ENCODE assay signal across 8 mouse cellular contexts in genomic region chr11:100295308-100295707, GRCm38 (mm10). TPM values are rescaled to one million over a fixed set of nuclear protein-coding genes. Genes with fewer than 3 reads are reported as not detected.
A peak's percentile ranks its signal among the peaks of the same experiment; 100 is the strongest.
DNase-seq lines count a peak whose midpoint lies in the region; ATAC-seq and TF ChIP-seq lines count a peak whose summit lies in the region.

No protein-coding gene starts in this region.

- H3K27ac ChIP-seq in heart, adult 2 months = no peak overlapping the region
- no peak overlapping the region for H3K27ac ChIP-seq in liver, embryonic 13.5 days
- no peak overlapping the region for H3K27ac ChIP-seq in neural tube, embryonic 11.5 days (ENCODE audit: low read depth, low read length)
- no peak overlapping the region for H3K27ac ChIP-seq in stomach, embryonic 14.5 days (ENCODE audit: low read length)

- H3K9ac ChIP-seq in heart, adult 2 months (ENCODE audit: low read depth, low read length) = no peak overlapping the region
- no peak overlapping the region for H3K9ac ChIP-seq in liver, embryonic 13.5 days
- no peak overlapping the region for H3K9ac ChIP-seq in neural tube, embryonic 11.5 days (ENCODE audit: low read length)
- no peak overlapping the region for H3K9ac ChIP-seq in stomach, embryonic 14.5 days (replicated peaks; ENCODE audit: low read depth, low read length)

- H3K27me3 ChIP-seq in heart, adult 2 months (ENCODE audit: control insufficient read depth, insufficient read depth, low read length) = no peaks in the 10 kb centered on the region
- H3K27me3 ChIP-seq in liver, embryonic 13.5 days = no peaks in the 10 kb centered on the region
- H3K27me3 ChIP-seq in neural tube, embryonic 11.5 days (ENCODE audit: control insufficient read depth, insufficient read depth, low read length) = no peaks in the 10 kb centered on the region
- no peaks in the 10 kb centered on the region for H3K27me3 ChIP-seq in stomach, embryonic 14.5 days (ENCODE audit: control insufficient read depth, insufficient read depth, low read length)

- DNase-seq in 416B (ENCODE audit: low read depth) = peak; percentile 78
- peak; percentile 91 for DNase-seq in adrenal gland, postnatal 10 days
- DNase-seq in embryo, embryonic 9.5 days (ENCODE audit: extremely low spot score) = peak; percentile 85
- peak; percentile 71 to 86 for DNase-seq in heart, adult 2 months
- peak; percentile 76 for DNase-seq in kidney, adult 9 months
- peak; percentile 67 for DNase-seq in liver, embryonic 13.5 days
- peak; percentile 90 for DNase-seq in neural tube, embryonic 11.5 days (ENCODE audit: low spot score)

- 7% methylated on average over 10 of the region's 10 CpGs for WGBS in heart, adult 2 months
- WGBS in liver, embryonic 13.5 days (ENCODE audit: insufficient replicate concordance) = 6% methylated on average over 10 of the region's 10 CpGs
- 8% methylated on average over 10 of the region's 10 CpGs for WGBS in neural tube, embryonic 11.5 days
- 4% methylated on average over 10 of the region's 10 CpGs for WGBS in stomach, embryonic 14.5 days

- TF ChIP-seq POLR2A in heart, adult 2 months (IDR thresholded peaks at IDR 0.05; ENCODE audit: insufficient read depth, low read depth, low read length) = no peak

- no peaks in the 10 kb centered on the region for H3K9me3 ChIP-seq in liver, embryonic 13.5 days (replicated peaks)
- H3K9me3 ChIP-seq in neural tube, embryonic 11.5 days (ENCODE audit: control insufficient read depth, low read length) = no peaks in the 10 kb centered on the region
- H3K9me3 ChIP-seq in stomach, embryonic 14.5 days (ENCODE audit: control insufficient read depth, low read depth, low read length) = no peaks in the 10 kb centered on the region

- H3K79me2 ChIP-seq in heart, adult 2 months (replicated peaks; ENCODE audit: control insufficient read depth, insufficient read depth, low read length) = no peaks in the 10 kb centered on the region

- peak; percentile 25; the same call in 1 of the 2 replicates for ATAC-seq in liver, embryonic 13.5 days (ENCODE audit: low read depth)
- ATAC-seq in neural tube, embryonic 11.5 days (ENCODE audit: insufficient read depth, low FRiP score, low TSS enrichment) = peak; percentile 21; the same call in 1 of the 2 replicates
- peak; percentile 39; the same call in 1 of the 2 replicates for ATAC-seq in stomach, embryonic 14.5 days (ENCODE audit: insufficient number of reproducible peaks, insufficient read depth, low FRiP score, low read depth)

- no peak overlapping the region for H3K4me2 ChIP-seq in liver, embryonic 13.5 days
- H3K4me2 ChIP-seq in neural tube, embryonic 11.5 days (ENCODE audit: low read depth) = no peak overlapping the region
- no peak overlapping the region for H3K4me2 ChIP-seq in stomach, embryonic 14.5 days (replicated peaks; ENCODE audit: low read depth, low read length)

- TF ChIP-seq EP300 in heart, adult 2 months (IDR thresholded peaks at IDR 0.05; ENCODE audit: insufficient read depth, low read depth, low read length) = peak; percentile 93

- H3K4me3 ChIP-seq in heart, adult 2 months = no peak overlapping the region
- H3K4me3 ChIP-seq in liver, embryonic 13.5 days (replicated peaks) = no peak overlapping the region
- no peak overlapping the region for H3K4me3 ChIP-seq in neural tube, embryonic 11.5 days (ENCODE audit: low read depth, low read length)
- H3K4me3 ChIP-seq in stomach, embryonic 14.5 days (ENCODE audit: low read depth, low read length) = no peak overlapping the region

- H3K36me3 ChIP-seq in heart, adult 2 months (ENCODE audit: control insufficient read depth, insufficient read depth, low read length) = no peaks in the 10 kb centered on the region
- H3K36me3 ChIP-seq in liver, embryonic 13.5 days = no peaks in the 10 kb centered on the region
- no peaks in the 10 kb centered on the region for H3K36me3 ChIP-seq in neural tube, embryonic 11.5 days (ENCODE audit: control insufficient read depth, insufficient read depth, low read length)
- no peaks in the 10 kb centered on the region for H3K36me3 ChIP-seq in stomach, embryonic 14.5 days (ENCODE audit: control insufficient read depth, insufficient read depth, low read length)

- no peaks in the 10 kb centered on the region; the same call in 1 of the 2 replicates for H3K4me1 ChIP-seq in heart, adult 2 months (ENCODE audit: control insufficient read depth, insufficient read depth, low read length)
- H3K4me1 ChIP-seq in liver, embryonic 13.5 days (replicated peaks) = peaks cover 5% of the 10 kb centered on the region
- H3K4me1 ChIP-seq in neural tube, embryonic 11.5 days (ENCODE audit: control insufficient read depth, insufficient read depth, low read length) = no peaks in the 10 kb centered on the region
- peaks cover 11% of the 10 kb centered on the region; the same call in 1 of the 2 replicates for H3K4me1 ChIP-seq in stomach, embryonic 14.5 days (ENCODE audit: control insufficient read depth, insufficient read depth, low read length)

- TF ChIP-seq CTCF in heart, adult 2 months (IDR thresholded peaks at IDR 0.05) = no peak; the same call in 1 of the 2 replicates

- intact Hi-C loops in heart, adult 2 months (cut with DNase I) = loop anchor here (5.0 kb wide), 1 partner anchor 833 kb away; no protein-coding TSS in a partner anchor

RNA-seq across cellular contexts. Expression of gene Eif1, which starts 24.4 kb away (rescaled TPM):
- 1,000 to 10,000 TPM in 1 of 2 experiments, 100 to 1,000 TPM in 1; 930 to 1,143 TPM for total RNA-seq in adrenal gland, postnatal 10 days (2021)
- 1,000 to 10,000 TPM; 1,735 to 2,054 TPM for total RNA-seq in heart, adult 2 months (2021)
- polyA plus RNA-seq in heart, adult 2 months (2012; rRNA removed) = 195 and 341 TPM in 2 replicates
- 1,883 and 1,943 TPM in 2 replicates for polyA plus RNA-seq in liver, embryonic 13.5 days (2015; fragmentation: Nextera tagmentation; extraction: Ambion mirVana)
- 1,679 and 1,757 TPM in 2 replicates for polyA plus RNA-seq in neural tube, embryonic 11.5 days (2014; fragmentation: Nextera tagmentation; extraction: Ambion mirVana)
- 2,030 and 2,105 TPM in 2 replicates for polyA plus RNA-seq in stomach, embryonic 14.5 days (2014; fragmentation: Nextera tagmentation; extraction: Ambion mirVana)

RNA-seq across cellular contexts. Expression of gene Krt42, which starts 25.6 kb away (rescaled TPM):
- not detected for total RNA-seq in adrenal gland, postnatal 10 days (2021)
- total RNA-seq in heart, adult 2 months (2021) = not detected
- polyA plus RNA-seq in heart, adult 2 months (2012; rRNA removed) = not detected in 2 replicates
- polyA plus RNA-seq in liver, embryonic 13.5 days (2015; fragmentation: Nextera tagmentation; extraction: Ambion mirVana) = not detected in 2 replicates
- polyA plus RNA-seq in neural tube, embryonic 11.5 days (2014; fragmentation: Nextera tagmentation; extraction: Ambion mirVana) = not detected in 2 replicates
- not detected in 2 replicates for polyA plus RNA-seq in stomach, embryonic 14.5 days (2014; fragmentation: Nextera tagmentation; extraction: Ambion mirVana)

RNA-seq across cellular contexts. Expression of gene Krt17, which starts 34.5 kb away (rescaled TPM):
- total RNA-seq in adrenal gland, postnatal 10 days (2021) = not detected
- total RNA-seq in heart, adult 2 months (2021) = not detected
- 0.61 TPM in 1 of 2 replicates, not detected in the other for polyA plus RNA-seq in heart, adult 2 months (2012; rRNA removed)
- polyA plus RNA-seq in liver, embryonic 13.5 days (2015; fragmentation: Nextera tagmentation; extraction: Ambion mirVana) = 0.41 and 0.62 TPM in 2 replicates
- polyA plus RNA-seq in neural tube, embryonic 11.5 days (2014; fragmentation: Nextera tagmentation; extraction: Ambion mirVana) = 0.88 and 1.1 TPM in 2 replicates
- 26.7 and 30.7 TPM in 2 replicates for polyA plus RNA-seq in stomach, embryonic 14.5 days (2014; fragmentation: Nextera tagmentation; extraction: Ambion mirVana)

RNA-seq across cellular contexts. Expression of gene Gast, which starts 38.9 kb away (rescaled TPM):
- total RNA-seq in adrenal gland, postnatal 10 days (2021) = not detected
- not detected for total RNA-seq in heart, adult 2 months (2021)
- polyA plus RNA-seq in heart, adult 2 months (2012; rRNA removed) = not detected in 2 replicates
- not detected in 2 replicates for polyA plus RNA-seq in liver, embryonic 13.5 days (2015; fragmentation: Nextera tagmentation; extraction: Ambion mirVana)
- polyA plus RNA-seq in neural tube, embryonic 11.5 days (2014; fragmentation: Nextera tagmentation; extraction: Ambion mirVana) = not detected in 2 replicates
- polyA plus RNA-seq in stomach, embryonic 14.5 days (2014; fragmentation: Nextera tagmentation; extraction: Ambion mirVana) = 6.9 and 13.2 TPM in 2 replicates

RNA-seq across cellular contexts. Expression of gene Krt16, which starts 46.6 kb away (rescaled TPM):
- total RNA-seq in adrenal gland, postnatal 10 days (2021) = not detected
- not detected for total RNA-seq in heart, adult 2 months (2021)
- polyA plus RNA-seq in heart, adult 2 months (2012; rRNA removed) = not detected in 2 replicates
- polyA plus RNA-seq in liver, embryonic 13.5 days (2015; fragmentation: Nextera tagmentation; extraction: Ambion mirVana) = not detected in 2 replicates
- polyA plus RNA-seq in neural tube, embryonic 11.5 days (2014; fragmentation: Nextera tagmentation; extraction: Ambion mirVana) = not detected in 2 replicates
- polyA plus RNA-seq in stomach, embryonic 14.5 days (2014; fragmentation: Nextera tagmentation; extraction: Ambion mirVana) = 0.22 and 0.38 TPM in 2 replicates

Comparison
In these comparisons a context has a peak if more than half of its experiments do, and no peak if none do; other contexts are left out.
1. RNA of gene Krt17, which starts 34.5 kb away (polyA plus RNA-seq): 26.7 to 30.7 TPM in stomach, embryonic 14.5 days; 0.88 to 1.1 TPM in neural tube, embryonic 11.5 days, 0.41 to 0.62 TPM in liver, embryonic 13.5 days and 0.61 TPM in heart, adult 2 months; every median in the first group is over 10 times any median in the second.
2. Peak in every context shown above with its lines, with median percentiles within 50 percentile points of each other: DNase-seq and ATAC-seq.